Mouse (Mus musculus): ENCODE measurements around the gene Prl7c1. TPM values are rescaled to one million over a fixed set of nuclear protein-coding genes. Genes with fewer than 3 reads are reported as not detected.

The Prl7c1 gene
- not detected for polyA plus RNA-seq (2012; fragmentation: generic; extraction: Trizol)

GRCm38 (mm10) chr13:27780704-27781103, at the start of gene Prl7c1:
TSS of gene Prl7c1 (minus strand) at chr13:27780804.

GRCm38 (mm10) chr13:27801354-27801753, 20.8 kb upstream of the Prl7c1 start, which contains the start of gene Prl2a1:
TSS of gene Prl2a1 (plus strand) at chr13:27801654.

Other genes with a start within 250 kb of the Prl7c1 start
- gene Prl8a9, start 216.2 kb downstream of the Prl7c1 start, polyA plus RNA-seq (2012; fragmentation: generic; extraction: Trizol): not detected
- gene Prl8a1, start 198.6 kb downstream of the Prl7c1 start, polyA plus RNA-seq (2012; fragmentation: generic; extraction: Trizol): not detected
- not detected for gene Prl7b1, start 170.2 kb downstream of the Prl7c1 start, polyA plus RNA-seq (2012; fragmentation: generic; extraction: Trizol)
- gene Prl7a1, start 138.3 kb downstream of the Prl7c1 start, polyA plus RNA-seq (2012; fragmentation: generic; extraction: Trizol): not detected
- gene Prl7a2, start 112.8 kb downstream of the Prl7c1 start, polyA plus RNA-seq (2012; fragmentation: generic; extraction: Trizol): not detected
- gene Prl7d1, start 64.1 kb downstream of the Prl7c1 start, polyA plus RNA-seq (2012; fragmentation: generic; extraction: Trizol): not detected
- gene Prl2a1, start 20.9 kb upstream of the Prl7c1 start, polyA plus RNA-seq (2012; fragmentation: generic; extraction: Trizol): not detected
- gene Prl2c1, start 68.5 kb upstream of the Prl7c1 start, polyA plus RNA-seq (2012; fragmentation: generic; extraction: Trizol): not detected
- gene Prl4a1, start 235.4 kb upstream of the Prl7c1 start, polyA plus RNA-seq (2012; fragmentation: generic; extraction: Trizol): not detected